Mouse (Mus musculus) intestine, postnatal 0 days (tissue): ENCODE data around the gene Arpc1b. TPM values are rescaled to one million over a fixed set of nuclear protein-coding genes. Genes with fewer than 3 reads are reported as not detected.

ENCODE experiments used
- ATAC-seq: fragments of 200-750 bp; cut with Nextera tagmentation; 2 replicates; pipeline ENCODE4 v1.8.0; 2017; ENCODE audit warnings: mild to moderate bottlenecking, moderate TSS enrichment, moderate library complexity
- H3K27ac ChIP-seq: fragments of 300-500 bp; sonication (generic); 2 replicates; pipeline ENCODE4 v1.5.1; 2014; ENCODE audit warnings: mild to moderate bottlenecking, low read depth, low read length, moderate library complexity
- H3K27me3 ChIP-seq: fragments of 300-500 bp; sonication (generic); replicated peaks from 2 replicates; pipeline ENCODE4 v1.6.1; 2014; ENCODE audit warnings: low read length, mixed read lengths; ENCODE audit not compliant: control insufficient read depth, insufficient read depth
- H3K36me3 ChIP-seq: fragments of 300-500 bp; sonication (generic); 2 replicates; pipeline ENCODE4 v1.6.1; 2014; ENCODE audit warnings: mild to moderate bottlenecking, moderate library complexity; ENCODE audit not compliant: control insufficient read depth, insufficient read depth
- H3K4me1 ChIP-seq: fragments of 300-500 bp; sonication (generic); replicated peaks from 2 replicates; pipeline ENCODE4 v1.6.1; 2014; ENCODE audit warnings: antibody characterized with exemption, low read length, mixed read lengths; ENCODE audit not compliant: control insufficient read depth, insufficient read depth
- H3K4me2 ChIP-seq: fragments of 300-500 bp; sonication (generic); replicated peaks from 2 replicates; pipeline ENCODE4 v1.6.1; 2014; ENCODE audit warnings: low read depth, mild to moderate bottlenecking, moderate library complexity
- H3K4me3 ChIP-seq: fragments of 300-500 bp; sonication (generic); 2 replicates; pipeline ENCODE4 v1.5.1; 2014; ENCODE audit warnings: low read depth, low read length
- H3K9ac ChIP-seq: fragments of 300-500 bp; sonication (generic); 2 replicates; pipeline ENCODE4 v1.6.1; 2014; ENCODE audit warnings: mild to moderate bottlenecking, low read depth, low read length
- H3K9me3 ChIP-seq: fragments of 300-500 bp; sonication (generic); 2 replicates; pipeline ENCODE4 v1.6.1; 2016; ENCODE audit warnings: mixed run types; ENCODE audit not compliant: control insufficient read depth
- CTCF ChIP-seq: sonication (generic); IDR thresholded peaks from 2 replicates; pipeline ENCODE4 v1.5.1; 2016; ENCODE audit warnings: low read depth, mild to moderate bottlenecking, control low read depth, antibody characterized with exemption, moderate library complexity
- WGBS: fragments of 180-500 bp; shearing (Covaris S2); extraction: QIAGEN DNeasy Blood & Tissue Kit; methylation state at CpG from one replicate; pipeline ENCODE4 v1.1.7; 2014; 5-methylcytosine and 5-hydroxymethylcytosine counted together
- polyA plus RNA-seq: library from polyadenylated mRNA; unstranded; fragments of >200 nt; fragmentation: Nextera tagmentation; extraction: Ambion mirVana; gene quantifications from 2 replicates; pipeline ENCODE4 v1.2.1, GENCODE M21; 2015

Gene Arpc1b
- polyA plus RNA-seq, 1 experiment from 2014 or later = 573 TPM

DNA sequence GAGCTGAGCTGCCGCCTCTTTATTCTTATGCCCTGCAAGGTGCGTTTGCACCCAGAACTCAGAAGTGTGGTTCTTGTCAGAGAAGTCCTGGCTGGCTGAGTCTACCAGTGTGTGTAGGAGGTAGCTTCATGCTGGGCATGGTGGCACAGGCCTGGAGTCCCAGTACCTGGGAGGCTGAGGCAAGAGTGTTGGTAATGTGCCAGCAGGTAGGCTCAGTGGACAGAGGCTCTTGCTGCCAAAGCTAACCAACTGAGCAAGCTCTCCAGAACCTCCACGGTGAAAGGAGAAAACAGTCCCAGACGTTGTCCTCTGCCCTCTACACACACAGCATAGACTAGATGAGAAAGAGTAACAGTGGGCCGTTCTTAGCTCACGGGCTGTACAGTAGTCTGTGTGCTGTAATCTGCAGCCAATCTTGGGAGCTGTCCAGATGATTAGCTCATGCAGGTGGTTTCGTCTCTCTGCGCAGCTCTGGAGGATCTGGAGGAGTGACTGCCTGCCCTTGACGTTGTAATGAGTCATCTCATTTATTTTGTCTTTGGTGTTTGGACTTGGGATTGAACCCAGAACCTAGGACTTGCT is 8.2 kb upstream of the Arpc1b start:
- H3K27ac ChIP-seq = no peak overlapping the region
- H3K4me2 ChIP-seq = no peak overlapping the region
- H3K4me1 ChIP-seq = no peaks in the 10 kb centered on the region
- no peak for TF ChIP-seq CTCF
- no peaks in the 10 kb centered on the region for H3K27me3 ChIP-seq
- H3K4me3 ChIP-seq = no peak overlapping the region
- WGBS = 80% methylated on average over 9 of the region's 9 CpGs
- H3K9ac ChIP-seq = no peak overlapping the region
- peaks cover 75% of the 10 kb centered on the region for H3K36me3 ChIP-seq
- H3K9me3 ChIP-seq = no peaks in the 10 kb centered on the region
- ATAC-seq = no peak

GRCm38 (mm10) chr5:145110401-145110800 is 3.6 kb upstream of the Arpc1b start:
- ATAC-seq = no peak
- 83% methylated on average over 6 of the region's 6 CpGs for WGBS
- Histone ChIP-seq H3K27ac (no peak overlapping the region), H3K27me3 (no peaks in the 10 kb centered on the region), H3K4me3 (no peak overlapping the region), H3K9ac (no peak overlapping the region), H3K9me3 (no peaks in the 10 kb centered on the region), H3K36me3 (peaks cover 39% of the 10 kb centered on the region), H3K4me2 (no peak overlapping the region), H3K4me1 (no peaks in the 10 kb centered on the region)
- TF ChIP-seq CTCF = no peak

DNA sequence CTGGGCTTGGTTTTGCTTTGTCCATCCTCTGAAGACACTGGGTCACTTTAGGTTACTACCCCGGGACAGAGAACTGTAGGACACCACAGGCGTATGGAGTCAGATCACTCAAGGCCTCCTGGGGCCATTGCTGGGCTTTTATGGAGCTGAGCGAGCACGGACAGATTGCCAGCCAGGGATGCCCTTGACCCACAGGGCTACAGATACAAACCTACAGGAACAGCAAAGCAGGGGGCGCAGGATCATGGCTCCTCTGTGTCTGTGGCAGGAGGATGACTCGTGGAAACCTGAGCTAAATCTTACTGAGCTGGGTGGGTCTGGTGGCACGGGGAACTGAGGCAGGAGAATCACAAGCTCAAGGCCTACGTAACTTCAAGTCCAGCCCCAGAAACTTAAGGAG is 1.4 kb upstream of the Arpc1b start:
- Histone ChIP-seq H3K4me2 (no peak overlapping the region), H3K36me3 (peaks cover 19% of the 10 kb centered on the region), H3K4me1 (peaks cover 6% of the 10 kb centered on the region; the same call in 1 of the 2 replicates), H3K9ac (no peak overlapping the region), H3K27me3 (no peaks in the 10 kb centered on the region), H3K27ac (no peak overlapping the region), H3K9me3 (no peaks in the 10 kb centered on the region), H3K4me3 (no peak overlapping the region)
- TF ChIP-seq CTCF = no peak
- WGBS = 78% methylated on average over 8 of the region's 8 CpGs
- ATAC-seq = no peak

GRCm38 (mm10) chr5:145113416-145113815 is 599 bp upstream of the Arpc1b start:
- Histone ChIP-seq H3K36me3 (peaks cover 13% of the 10 kb centered on the region), H3K4me3 (peak overlapping the region; percentile 89), H3K27me3 (no peaks in the 10 kb centered on the region), H3K27ac (peak overlapping the region; percentile 94; the same call in 1 of the 2 replicates), H3K4me1 (peaks cover 6% of the 10 kb centered on the region; the same call in 1 of the 2 replicates), H3K9ac (peak overlapping the region; percentile 83), H3K4me2 (peak overlapping the region; percentile 79), H3K9me3 (no peaks in the 10 kb centered on the region)
- no peak for TF ChIP-seq CTCF
- no peak for ATAC-seq
- 17% methylated on average over 2 of the region's 2 CpGs for WGBS

GRCm38 (mm10) chr5:145114606-145115473 is 825 bp downstream of the Arpc1b start:
- Histone ChIP-seq H3K27me3 (no peaks in the 10 kb centered on the region), H3K9ac (peak overlapping the region; percentile 83), H3K36me3 (peaks cover 7% of the 10 kb centered on the region; the same call in 1 of the 2 replicates), H3K9me3 (no peaks in the 10 kb centered on the region), H3K4me2 (peak overlapping the region; percentile 79), H3K4me3 (peak overlapping the region; percentile 89), H3K4me1 (peaks cover 6% of the 10 kb centered on the region; the same call in 1 of the 2 replicates), H3K27ac (peak overlapping the region; percentile 94)
- 11% methylated on average over 40 of the region's 40 CpGs for WGBS
- peak; percentile 29 for ATAC-seq
- peak; percentile 13; the same call in 1 of the 2 replicates for TF ChIP-seq CTCF

- Histone ChIP-seq H3K4me1 (peaks cover 6% of the 10 kb centered on the region; the same call in 1 of the 2 replicates), H3K4me3 (peak overlapping the region; percentile 89; the same call in 1 of the 2 replicates), H3K9ac (peak overlapping the region; percentile 40; the same call in 1 of the 2 replicates), H3K36me3 (0 out of 2 replicates have a peak, but pooled peaks cover 12% of the 10 kb centered on the region), H3K4me2 (peak overlapping the region; percentile 79), H3K27ac (peak overlapping the region; percentile 94), H3K27me3 (no peaks in the 10 kb centered on the region), H3K9me3 (no peaks in the 10 kb centered on the region)
- no peak for TF ChIP-seq CTCF
- 79% methylated on average over 5 of the region's 5 CpGs for WGBS
- no peak for ATAC-seq
Measured at GRCm38 (mm10) chr5:145115736-145116135, 1.7 kb downstream of the Arpc1b start.
